Mouse (Mus musculus): Measurements from ENCODE around the gene Peg10. TPM values are rescaled to one million over a fixed set of nuclear protein-coding genes. Genes with fewer than 3 reads are reported as not detected.
A peak's percentile ranks its signal among the peaks of the same experiment; 100 is the strongest.
"Not testable (repeated sequence)": the region's sequence is repeated elsewhere in the genome, so short reads cannot be mapped to it uniquely, and the experiment has no call there.

The Peg10 gene
- total and polyA plus RNA-seq, 2 experiments from 2014 or later: 0.42 to 6.5 TPM

- H3K27ac ChIP-seq (ENCODE audit: low read depth): no peak overlapping the region
These were observed 2.0 kb downstream of the Peg10 start for GRCm38 (mm10) chr6:4749091-4749490.

GRCm38 (mm10) chr6:4751355-4751754, 4.2 kb downstream of the Peg10 start:
- Histone ChIP-seq H3K4me1 (ENCODE audit: control insufficient read depth, insufficient read depth) (no peaks in the 10 kb centered on the region), H3K4me2 (ENCODE audit: low read depth, low read length) (no peak overlapping the region), H3K9ac (replicated peaks; ENCODE audit: low read depth, low read length) (no peak overlapping the region), H3K36me3 (replicated peaks; ENCODE audit: control insufficient read depth, insufficient read depth, low read length) (no peaks in the 10 kb centered on the region), H3K9me3 (replicated peaks; ENCODE audit: control insufficient read depth, low read length) (no peaks in the 10 kb centered on the region), H3K27ac (ENCODE audit: low read depth) (no peak overlapping the region), H3K27me3 (ENCODE audit: control insufficient read depth, insufficient read depth, low read length) (no peaks in the 10 kb centered on the region), H3K4me3 (ENCODE audit: low read depth, low read length) (no peak overlapping the region)
- ATAC-seq (ENCODE audit: insufficient read depth, low read depth): no peak
- DNase-seq (ENCODE audit: low spot score): no peak
- 79% methylated on average over 4 of the region's 4 CpGs for WGBS
- TF ChIP-seq CTCF (IDR thresholded peaks at IDR 0.05; ENCODE audit: low read depth) (no peak), EP300 (IDR thresholded peaks at IDR 0.05; ENCODE audit: low read depth) (no peak)

More at GRCm38 (mm10) chr6:4749091-4749490, 2.0 kb downstream of the Peg10 start:
- peak overlapping the region; percentile 66 for H3K4me2 ChIP-seq (ENCODE audit: low read depth, low read length)
- no peaks in the 10 kb centered on the region for H3K27me3 ChIP-seq (ENCODE audit: control insufficient read depth, insufficient read depth, low read length)
- 63% methylated on average over 22 of the region's 22 CpGs for WGBS
- H3K9ac ChIP-seq (replicated peaks; ENCODE audit: low read depth, low read length): no peak overlapping the region
- H3K36me3 ChIP-seq (replicated peaks; ENCODE audit: control insufficient read depth, insufficient read depth, low read length): no peaks in the 10 kb centered on the region
- H3K4me1 ChIP-seq (ENCODE audit: control insufficient read depth, insufficient read depth): no peaks in the 10 kb centered on the region
- H3K9me3 ChIP-seq (replicated peaks; ENCODE audit: control insufficient read depth, low read length): no peaks in the 10 kb centered on the region
- peak overlapping the region; percentile 54 for H3K4me3 ChIP-seq (ENCODE audit: low read depth, low read length)
- peak; percentile 92 for ATAC-seq (ENCODE audit: insufficient read depth, low read depth)
- DNase-seq (ENCODE audit: low spot score): peak; percentile 87
- TF ChIP-seq CTCF (IDR thresholded peaks at IDR 0.05; ENCODE audit: low read depth) (no peak; the same call in 1 of the 2 replicates), EP300 (IDR thresholded peaks at IDR 0.05; ENCODE audit: low read depth) (no peak)

GRCm38 (mm10) chr6:4754286-4754685, 7.2 kb downstream of the Peg10 start:
- Histone ChIP-seq H3K4me3 (ENCODE audit: low read depth, low read length) (no peak overlapping the region), H3K36me3 (replicated peaks; ENCODE audit: control insufficient read depth, insufficient read depth, low read length) (no peaks in the 10 kb centered on the region), H3K4me1 (ENCODE audit: control insufficient read depth, insufficient read depth) (no peaks in the 10 kb centered on the region), H3K9me3 (replicated peaks; ENCODE audit: control insufficient read depth, low read length) (no peaks in the 10 kb centered on the region), H3K27ac (ENCODE audit: low read depth) (no peak overlapping the region), H3K9ac (replicated peaks; ENCODE audit: low read depth, low read length) (no peak overlapping the region), H3K4me2 (ENCODE audit: low read depth, low read length) (no peak overlapping the region), H3K27me3 (ENCODE audit: control insufficient read depth, insufficient read depth, low read length) (no peaks in the 10 kb centered on the region)
- no peak for ATAC-seq (ENCODE audit: insufficient read depth, low read depth)
- WGBS: 93% methylated on average over 10 of the region's 10 CpGs
- TF ChIP-seq CTCF (IDR thresholded peaks at IDR 0.05; ENCODE audit: low read depth): no peak
- no peak for TF ChIP-seq EP300 (IDR thresholded peaks at IDR 0.05; ENCODE audit: low read depth)
- DNase-seq (ENCODE audit: low spot score): no peak

- 92% methylated on average over 16 of the region's 16 CpGs for WGBS
- Histone ChIP-seq H3K36me3 (replicated peaks; ENCODE audit: control insufficient read depth, insufficient read depth, low read length) (no peaks in the 10 kb centered on the region), H3K4me3 (ENCODE audit: low read depth, low read length) (no peak overlapping the region), H3K9ac (replicated peaks; ENCODE audit: low read depth, low read length) (no peak overlapping the region), H3K27ac (ENCODE audit: low read depth) (no peak overlapping the region), H3K9me3 (replicated peaks; ENCODE audit: control insufficient read depth, low read length) (no peaks in the 10 kb centered on the region), H3K27me3 (ENCODE audit: control insufficient read depth, insufficient read depth, low read length) (no peaks in the 10 kb centered on the region), H3K4me2 (ENCODE audit: low read depth, low read length) (no peak overlapping the region), H3K4me1 (ENCODE audit: control insufficient read depth, insufficient read depth) (no peaks in the 10 kb centered on the region)
- no peak for DNase-seq (ENCODE audit: low spot score)
- ATAC-seq (ENCODE audit: insufficient read depth, low read depth): no peak
- TF ChIP-seq CTCF (IDR thresholded peaks at IDR 0.05; ENCODE audit: low read depth) (no peak), EP300 (IDR thresholded peaks at IDR 0.05; ENCODE audit: low read depth) (no peak)
These were observed 7.8 kb downstream of the Peg10 start for GRCm38 (mm10) chr6:4754886-4755285.

- DNase-seq (ENCODE audit: low spot score); ATAC-seq (ENCODE audit: insufficient read depth, low read depth); H3K27me3 ChIP-seq (ENCODE audit: control insufficient read depth, insufficient read depth, low read length); H3K27ac ChIP-seq (ENCODE audit: low read depth); H3K9me3 ChIP-seq (replicated peaks; ENCODE audit: control insufficient read depth, low read length); H3K36me3 ChIP-seq (replicated peaks; ENCODE audit: control insufficient read depth, insufficient read depth, low read length); H3K4me1 ChIP-seq (ENCODE audit: control insufficient read depth, insufficient read depth); H3K4me2 ChIP-seq (ENCODE audit: low read depth, low read length); H3K9ac ChIP-seq (replicated peaks; ENCODE audit: low read depth, low read length); H3K4me3 ChIP-seq (ENCODE audit: low read depth, low read length): not testable (repeated sequence)
- WGBS: 42% methylated on average over 3 of the region's 3 CpGs
These were observed 14.5 kb downstream of the Peg10 start for GRCm38 (mm10) chr6:4761415-4762142.

- Histone ChIP-seq H3K4me3 (ENCODE audit: low read depth, low read length) (no peak overlapping the region), H3K4me1 (ENCODE audit: control insufficient read depth, insufficient read depth) (no peaks in the 10 kb centered on the region), H3K27ac (ENCODE audit: low read depth) (no peak overlapping the region), H3K9ac (replicated peaks; ENCODE audit: low read depth, low read length) (no peak overlapping the region), H3K36me3 (replicated peaks; ENCODE audit: control insufficient read depth, insufficient read depth, low read length) (no peaks in the 10 kb centered on the region), H3K9me3 (replicated peaks; ENCODE audit: control insufficient read depth, low read length) (no peaks in the 10 kb centered on the region), H3K4me2 (ENCODE audit: low read depth, low read length) (no peak overlapping the region), H3K27me3 (ENCODE audit: control insufficient read depth, insufficient read depth, low read length) (no peaks in the 10 kb centered on the region)
- 34% methylated on average over 2 of the region's 2 CpGs for WGBS
- ATAC-seq (ENCODE audit: insufficient read depth, low read depth) (peak; percentile 86), DNase-seq (ENCODE audit: low spot score) (no peak)
- TF ChIP-seq EP300 (IDR thresholded peaks at IDR 0.05; ENCODE audit: low read depth): no peak
- TF ChIP-seq CTCF (IDR thresholded peaks at IDR 0.05; ENCODE audit: low read depth): no peak
These were observed 15.1 kb downstream of the Peg10 start for GRCm38 (mm10) chr6:4762252-4762651.

All from heart, postnatal 0 days (tissue).